Mouse (Mus musculus): ENCODE measurements around the gene Dpf3.

Dpf3 gene

GRCm38 (mm10) chr12:83487476-83487991 is at the start of gene Dpf3:
TSS of gene Dpf3 (minus strand) at chr12:83487716.
- DNase-seq (ENCODE audit: low spot score in 2 of 2), result peak; percentile 89 to 91

GRCm38 (mm10) chr12:83536039-83536438 is 48.5 kb upstream of the Dpf3 start:
- DNase-seq (ENCODE audit: low spot score in 2 of 2), result no peak

- no peak for DNase-seq (ENCODE audit: low spot score in 2 of 2)
Measured at GRCm38 (mm10) chr12:83535428-83535827, 47.9 kb upstream of the Dpf3 start.

- DNase-seq (ENCODE audit: low spot score in 2 of 2), result no peak
Measured at GRCm38 (mm10) chr12:83534190-83534589, 46.7 kb upstream of the Dpf3 start.

GRCm38 (mm10) chr12:83532966-83533365 is 45.5 kb upstream of the Dpf3 start:
- no peak for DNase-seq (ENCODE audit: low spot score in 2 of 2)

- DNase-seq (ENCODE audit: low spot score in 2 of 2), result no peak
Measured at GRCm38 (mm10) chr12:83531992-83532391, 44.5 kb upstream of the Dpf3 start.

GRCm38 (mm10) chr12:83528665-83529064 is 41.1 kb upstream of the Dpf3 start:
- DNase-seq (ENCODE audit: low spot score in 2 of 2), result no peak

GRCm38 (mm10) chr12:83527816-83528215 is 40.3 kb upstream of the Dpf3 start:
- DNase-seq (ENCODE audit: low spot score in 2 of 2), result no peak

- DNase-seq (ENCODE audit: low spot score in 2 of 2), result peak in 1 of 2 experiments; percentile 61
Measured at GRCm38 (mm10) chr12:83525822-83526544, 38.5 kb upstream of the Dpf3 start.

- no peak for DNase-seq (ENCODE audit: low spot score in 2 of 2)
Measured at GRCm38 (mm10) chr12:83524329-83524728, 36.8 kb upstream of the Dpf3 start.

GRCm38 (mm10) chr12:83523892-83524291 is 36.4 kb upstream of the Dpf3 start:
- no peak for DNase-seq (ENCODE audit: low spot score in 2 of 2)

GRCm38 (mm10) chr12:83523056-83523455 is 35.5 kb upstream of the Dpf3 start:
- no peak for DNase-seq (ENCODE audit: low spot score in 2 of 2)

- DNase-seq (ENCODE audit: low spot score in 2 of 2), result no peak
Measured at GRCm38 (mm10) chr12:83521083-83521482, 33.6 kb upstream of the Dpf3 start.

GRCm38 (mm10) chr12:83520311-83520890 is 32.9 kb upstream of the Dpf3 start, which contains the start of gene Dcaf4:
TSS of gene Dcaf4 (plus strand) at chr12:83520466.
- DNase-seq (ENCODE audit: low spot score in 2 of 2), result peak; percentile 91 to 96

GRCm38 (mm10) chr12:83517580-83517979 is 30.1 kb upstream of the Dpf3 start:
- no peak for DNase-seq (ENCODE audit: low spot score in 2 of 2)

GRCm38 (mm10) chr12:83514216-83514615 is 26.7 kb upstream of the Dpf3 start:
- no peak for DNase-seq (ENCODE audit: low spot score in 2 of 2)

- DNase-seq (ENCODE audit: low spot score in 2 of 2), result no peak
Measured at GRCm38 (mm10) chr12:83513185-83513584, 25.7 kb upstream of the Dpf3 start.

GRCm38 (mm10) chr12:83512783-83513182 is 25.3 kb upstream of the Dpf3 start:
- no peak for DNase-seq (ENCODE audit: low spot score in 2 of 2)

- no peak for DNase-seq (ENCODE audit: low spot score in 2 of 2)
Measured at GRCm38 (mm10) chr12:83510586-83510985, 23.1 kb upstream of the Dpf3 start.

GRCm38 (mm10) chr12:83506543-83506942 is 19.0 kb upstream of the Dpf3 start:
- DNase-seq (ENCODE audit: low spot score in 2 of 2), result no peak

- DNase-seq (ENCODE audit: low spot score in 2 of 2), result no peak
Measured at GRCm38 (mm10) chr12:83502190-83502589, 14.7 kb upstream of the Dpf3 start.

GRCm38 (mm10) chr12:83499256-83499655 is 11.7 kb upstream of the Dpf3 start:
- DNase-seq (ENCODE audit: low spot score in 2 of 2), result no peak

GRCm38 (mm10) chr12:83497959-83498358 is 10.4 kb upstream of the Dpf3 start:
- no peak for DNase-seq (ENCODE audit: low spot score in 2 of 2)
